Mouse (Mus musculus): Measurements from ENCODE around the gene Osm.

DNA sequence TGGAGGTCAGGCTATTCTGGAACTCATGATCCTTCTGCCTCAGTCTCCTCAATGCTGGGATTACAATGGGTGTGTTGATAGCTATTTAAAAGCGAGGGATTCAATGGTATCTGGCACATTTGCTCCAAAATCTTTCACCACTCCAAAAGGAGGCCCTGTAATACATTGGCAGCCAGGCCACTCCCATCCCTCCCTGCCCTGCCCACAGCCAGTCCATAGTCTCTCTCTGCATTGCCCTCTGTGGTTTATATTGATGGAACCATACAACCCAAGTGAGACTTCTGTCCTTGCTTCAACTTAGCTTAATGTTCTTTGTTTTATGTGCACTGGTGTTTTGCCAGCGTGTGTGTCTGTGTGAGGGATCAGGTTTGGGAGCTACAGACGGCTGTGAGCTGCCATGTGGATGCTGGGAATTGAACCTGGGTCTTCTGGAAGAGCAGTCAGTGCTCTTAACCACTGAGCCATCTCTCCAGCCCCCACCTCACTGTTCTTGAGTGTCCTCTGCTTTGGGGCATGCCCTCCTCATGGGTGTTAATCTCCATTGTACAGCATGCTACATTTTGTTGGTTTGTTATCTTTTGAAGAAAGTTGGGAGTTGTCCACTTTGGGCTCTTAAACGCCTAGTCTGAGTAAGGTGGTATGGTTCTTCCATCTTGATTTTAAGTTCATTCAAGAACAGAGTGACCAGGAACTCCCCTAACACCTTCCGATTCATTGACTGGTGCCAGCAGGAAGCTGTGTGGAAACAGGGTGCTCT lies 9.5 kb upstream of the Osm start:
- TF ChIP-seq POLR2A (IDR thresholded peaks at IDR 0.05; ENCODE audit: extremely low read depth, insufficient read depth, low read length) (no peak), CTCF (IDR thresholded peaks at IDR 0.05; ENCODE audit: low read depth, low read length) (no peak)
